Mouse (Mus musculus): ENCODE data around the gene Rab11fip3. TPM values are rescaled to one million over a fixed set of nuclear protein-coding genes. Genes with fewer than 3 reads are reported as not detected.

Gene Rab11fip3
- polyA plus RNA-seq, 2 experiments: 1.4 to 2.1 TPM

GRCm38 (mm10) chr17:26008331-26008730 is 61.0 kb downstream of the Rab11fip3 start:
- H3K9ac ChIP-seq (replicated peaks): no peak overlapping the region
- H3K4me1 ChIP-seq (replicated peaks; ENCODE audit: control insufficient read depth in 2 of 2, insufficient read depth in 2 of 2, low read length in 1 of 2): peaks cover 9 to 24% of the 10 kb centered on the region in 2 experiments
- no peak overlapping the region for H3K4me3 ChIP-seq (ENCODE audit: insufficient read depth in 1 of 2, low read depth in 2 of 2, low read length in 2 of 2)
- DNase-seq (ENCODE audit: low read depth in 3 of 3, low spot score in 3 of 3) (no peak), ATAC-seq (ENCODE audit: insufficient read depth) (no peak)
- H3K9me3 ChIP-seq (ENCODE audit: control insufficient read depth, low read length): no peaks in the 10 kb centered on the region
- TF ChIP-seq CTCF (IDR thresholded peaks at IDR 0.05; ENCODE audit: low read depth): no peak
- no peak for TF ChIP-seq EP300 (IDR thresholded peaks at IDR 0.05; ENCODE audit: low read depth)
- no peak overlapping the region for H3K27ac ChIP-seq
- no peaks in the 10 kb centered on the region for H3K27me3 ChIP-seq (ENCODE audit: control insufficient read depth, insufficient read depth, low read length)
- H3K36me3 ChIP-seq (replicated peaks; ENCODE audit: control insufficient read depth, insufficient read depth, low read depth): no peaks in the 10 kb centered on the region
- H3K4me2 ChIP-seq (ENCODE audit: low read depth): no peak overlapping the region

DNA sequence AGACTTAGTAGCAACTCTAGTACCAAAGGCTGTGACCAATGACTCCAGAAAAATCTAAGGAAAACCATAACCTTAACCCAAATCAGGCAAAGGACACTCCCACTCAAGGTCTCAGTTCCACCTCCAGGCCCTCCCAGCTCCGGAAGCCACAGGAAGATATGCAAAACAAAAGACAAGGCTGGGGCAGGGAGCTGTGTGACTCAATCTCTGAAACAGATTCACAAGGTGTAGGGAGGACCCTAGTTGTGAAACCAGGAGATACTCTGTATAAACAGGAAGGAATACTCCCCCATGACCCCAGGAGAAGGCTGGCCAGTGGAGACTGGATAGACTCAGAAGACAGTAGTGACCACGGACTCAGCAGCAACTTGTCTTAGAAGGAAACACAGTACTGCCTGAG is 61.7 kb downstream of the Rab11fip3 start:
- no peak overlapping the region for H3K27ac ChIP-seq
- H3K36me3 ChIP-seq (replicated peaks; ENCODE audit: control insufficient read depth, insufficient read depth, low read depth): no peaks in the 10 kb centered on the region
- no peaks in the 10 kb centered on the region for H3K9me3 ChIP-seq (ENCODE audit: control insufficient read depth, low read length)
- peaks cover 9 to 24% of the 10 kb centered on the region in 2 experiments for H3K4me1 ChIP-seq (replicated peaks; ENCODE audit: control insufficient read depth in 2 of 2, insufficient read depth in 2 of 2, low read length in 1 of 2)
- ATAC-seq (ENCODE audit: insufficient read depth) (no peak), DNase-seq (ENCODE audit: low read depth in 3 of 3, low spot score in 3 of 3) (no peak)
- no peak overlapping the region for H3K4me2 ChIP-seq (ENCODE audit: low read depth)
- no peak overlapping the region for H3K4me3 ChIP-seq (ENCODE audit: insufficient read depth in 1 of 2, low read depth in 2 of 2, low read length in 2 of 2)
- no peak for TF ChIP-seq EP300 (IDR thresholded peaks at IDR 0.05; ENCODE audit: low read depth)
- TF ChIP-seq CTCF (IDR thresholded peaks at IDR 0.05; ENCODE audit: low read depth): no peak
- H3K9ac ChIP-seq (replicated peaks): no peak overlapping the region
- WGBS (ENCODE audit: insufficient replicate concordance): 2% methylated on average over 2 of the region's 2 CpGs
- no peaks in the 10 kb centered on the region for H3K27me3 ChIP-seq (ENCODE audit: control insufficient read depth, insufficient read depth, low read length)

GRCm38 (mm10) chr17:26005731-26006450 is 63.5 kb downstream of the Rab11fip3 start:
- Histone ChIP-seq H3K27me3 (ENCODE audit: control insufficient read depth, insufficient read depth, low read length) (no peaks in the 10 kb centered on the region), H3K9ac (replicated peaks) (no peak overlapping the region), H3K27ac (no peak overlapping the region), H3K4me3 (ENCODE audit: insufficient read depth in 1 of 2, low read depth in 2 of 2, low read length in 2 of 2) (no peak overlapping the region), H3K4me1 (replicated peaks; ENCODE audit: control insufficient read depth in 2 of 2, insufficient read depth in 2 of 2, low read length in 1 of 2) (peaks cover 5 to 17% of the 10 kb centered on the region in 2 experiments), H3K4me2 (ENCODE audit: low read depth) (no peak overlapping the region), H3K9me3 (ENCODE audit: control insufficient read depth, low read length) (no peaks in the 10 kb centered on the region), H3K36me3 (replicated peaks; ENCODE audit: control insufficient read depth, insufficient read depth, low read depth) (no peaks in the 10 kb centered on the region)
- 25% methylated on average over 10 of the region's 10 CpGs for WGBS (ENCODE audit: insufficient replicate concordance)
- no peak for ATAC-seq (ENCODE audit: insufficient read depth)
- peak in 2 of 3 experiments; percentile 40 to 49 for DNase-seq (ENCODE audit: low read depth in 3 of 3, low spot score in 3 of 3)
- TF ChIP-seq EP300 (IDR thresholded peaks at IDR 0.05; ENCODE audit: low read depth) (no peak), CTCF (IDR thresholded peaks at IDR 0.05; ENCODE audit: low read depth) (no peak)

DNA sequence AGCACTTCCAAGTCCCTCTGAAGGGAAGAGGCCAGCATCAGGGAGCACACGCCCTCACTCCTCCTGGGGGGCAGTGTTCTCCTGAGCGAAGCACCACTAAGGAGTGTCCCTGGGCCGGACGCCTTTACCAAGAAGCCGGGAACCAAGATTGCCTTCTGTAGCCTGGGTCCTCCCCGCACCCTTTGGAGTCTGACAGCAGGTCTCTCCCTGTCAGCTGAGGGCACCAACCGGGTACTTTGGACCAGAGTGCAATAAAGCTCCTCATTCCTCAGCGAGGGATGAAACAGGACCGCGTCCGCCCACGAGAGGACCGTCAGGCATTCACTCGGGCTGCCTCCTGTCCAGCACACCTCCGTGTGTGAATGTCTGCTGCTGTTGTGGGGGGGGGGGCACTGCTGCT is 64.6 kb downstream of the Rab11fip3 start:
- no peak for ATAC-seq (ENCODE audit: insufficient read depth)

GRCm38 (mm10) chr17:26003864-26004263 is 65.5 kb downstream of the Rab11fip3 start:
- DNase-seq (ENCODE audit: low read depth in 3 of 3, low spot score in 3 of 3) (no peak), ATAC-seq (ENCODE audit: insufficient read depth) (no peak)
- H3K27ac ChIP-seq: no peak overlapping the region
- 80% methylated on average over 2 of the region's 2 CpGs for WGBS (ENCODE audit: insufficient replicate concordance)
- H3K4me3 ChIP-seq (ENCODE audit: insufficient read depth in 1 of 2, low read depth in 2 of 2, low read length in 2 of 2): no peak overlapping the region
- no peaks in the 10 kb centered on the region for H3K36me3 ChIP-seq (replicated peaks; ENCODE audit: control insufficient read depth, insufficient read depth, low read depth)
- no peaks in the 10 kb centered on the region for H3K27me3 ChIP-seq (ENCODE audit: control insufficient read depth, insufficient read depth, low read length)
- H3K4me1 ChIP-seq (replicated peaks; ENCODE audit: control insufficient read depth in 2 of 2, insufficient read depth in 2 of 2, low read length in 1 of 2): peaks cover under 1 to 10% of the 10 kb centered on the region in 2 experiments
- H3K9ac ChIP-seq (replicated peaks): no peak overlapping the region
- TF ChIP-seq CTCF (IDR thresholded peaks at IDR 0.05; ENCODE audit: low read depth) (no peak), EP300 (IDR thresholded peaks at IDR 0.05; ENCODE audit: low read depth) (no peak)
- H3K4me2 ChIP-seq (ENCODE audit: low read depth): no peak overlapping the region
- H3K9me3 ChIP-seq (ENCODE audit: control insufficient read depth, low read length): no peaks in the 10 kb centered on the region

More for the DNA sequence above, 64.6 kb downstream of the Rab11fip3 start:
- peaks cover 5 to 17% of the 10 kb centered on the region in 2 experiments for H3K4me1 ChIP-seq (replicated peaks; ENCODE audit: control insufficient read depth in 2 of 2, insufficient read depth in 2 of 2, low read length in 1 of 2)
- no peaks in the 10 kb centered on the region for H3K36me3 ChIP-seq (replicated peaks; ENCODE audit: control insufficient read depth, insufficient read depth, low read depth)
- 79% methylated on average over 15 of the region's 15 CpGs for WGBS (ENCODE audit: insufficient replicate concordance)
- no peak overlapping the region for H3K4me3 ChIP-seq (ENCODE audit: insufficient read depth in 1 of 2, low read depth in 2 of 2, low read length in 2 of 2)
- no peak overlapping the region for H3K27ac ChIP-seq
- no peaks in the 10 kb centered on the region for H3K27me3 ChIP-seq (ENCODE audit: control insufficient read depth, insufficient read depth, low read length)
- DNase-seq (ENCODE audit: low read depth in 3 of 3, low spot score in 3 of 3): no peak
- no peak overlapping the region for H3K4me2 ChIP-seq (ENCODE audit: low read depth)
- TF ChIP-seq EP300 (IDR thresholded peaks at IDR 0.05; ENCODE audit: low read depth): no peak
- no peak for TF ChIP-seq CTCF (IDR thresholded peaks at IDR 0.05; ENCODE audit: low read depth)
- H3K9me3 ChIP-seq (ENCODE audit: control insufficient read depth, low read length): no peaks in the 10 kb centered on the region
- no peak overlapping the region for H3K9ac ChIP-seq (replicated peaks)
